In the genomic region with DNA sequence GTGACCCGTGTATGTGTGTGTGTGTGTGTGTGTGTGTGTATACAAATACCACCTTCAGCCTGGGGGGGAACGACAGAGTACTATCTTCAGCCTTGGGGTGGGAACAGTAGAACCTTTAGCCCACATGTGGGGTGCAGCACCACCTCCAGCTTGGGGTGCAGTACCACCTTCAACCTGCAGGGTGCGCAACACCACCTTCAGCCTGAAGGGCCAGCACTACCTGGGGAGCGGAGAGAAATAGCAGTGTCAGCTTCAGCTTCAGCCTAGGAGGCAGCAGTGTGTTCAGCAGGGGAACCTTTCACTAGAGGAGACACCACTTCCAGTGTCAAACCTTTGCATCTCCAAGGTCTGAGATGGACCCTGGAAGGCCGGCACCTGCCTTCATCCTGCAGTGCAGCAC, we compare ENCODE assay signal across 8 mouse cellular contexts.
DNase-seq lines count a peak whose midpoint lies in the region; ATAC-seq and TF ChIP-seq lines count a peak whose summit lies in the region.

No protein-coding gene starts in this region.

- no peak overlapping the region for H3K9ac ChIP-seq in lung, embryonic 14.5 days

- peak; percentile 82 for TF ChIP-seq CTCF in lung, embryonic 14.5 days (IDR thresholded peaks at IDR 0.05; ENCODE audit: low read depth)

- DNase-seq in adrenal gland, postnatal 25 days: peak; percentile 30
- no peak for DNase-seq in adrenal gland, adult 8-10 months
- DNase-seq in lung, embryonic 14.5 days: no peak
- no peak for DNase-seq in lung, adult 18-20 months
- peak; percentile 45 for DNase-seq in neural tube, embryonic 10.5 days (ENCODE audit: extremely low spot score, low spot score)
- no peak for DNase-seq in urinary bladder, postnatal 25 days (ENCODE audit: low spot score)
- no peak for DNase-seq in urinary bladder, postnatal 4 days (ENCODE audit: low spot score in 2 of 2)

- WGBS in lung, embryonic 14.5 days: 62% methylated on average over 5 of the region's 5 CpGs

- peaks cover 3% of the 10 kb centered on the region; the same call in 1 of the 2 replicates for H3K4me1 ChIP-seq in lung, embryonic 14.5 days (ENCODE audit: insufficient read depth)

- H3K36me3 ChIP-seq in lung, embryonic 14.5 days (ENCODE audit: insufficient read depth): no peaks in the 10 kb centered on the region

- H3K27ac ChIP-seq in lung, embryonic 14.5 days (ENCODE audit: low read depth): no peak overlapping the region

- no peak overlapping the region for H3K4me2 ChIP-seq in lung, embryonic 14.5 days

- H3K4me3 ChIP-seq in lung, embryonic 14.5 days (ENCODE audit: low read depth, low read length): no peak overlapping the region

- no peak for ATAC-seq in lung, embryonic 14.5 days (ENCODE audit: insufficient read depth)
- peak; percentile 88 for ATAC-seq in granulocyte monocyte progenitor cell, adult 5-6 weeks (replicated peaks; ENCODE audit: poor library complexity, severe bottlenecking)

- no peaks in the 10 kb centered on the region for H3K27me3 ChIP-seq in lung, embryonic 14.5 days (ENCODE audit: insufficient read depth, low read length)

- H3K9me3 ChIP-seq in lung, embryonic 14.5 days (ENCODE audit: low read depth, low read length): no peaks in the 10 kb centered on the region

Comparison
In these comparisons a context has a peak if more than half of its experiments do, and no peak if none do; other contexts are left out.
1. DNase-seq: peak in adrenal gland, postnatal 25 days (single experiment) and neural tube, embryonic 10.5 days (single experiment); none in adrenal gland, adult 8-10 months (single experiment), lung, embryonic 14.5 days (single experiment), lung, adult 18-20 months (0 of 2), urinary bladder, postnatal 25 days (single experiment) and urinary bladder, postnatal 4 days (0 of 2).